Mouse (Mus musculus) MEL (cell line): ENCODE results near the gene Klhl21. TPM values are rescaled to one million over a fixed set of nuclear protein-coding genes. Genes with fewer than 3 reads are reported as not detected.
A peak's percentile ranks its signal among the peaks of the same experiment; 100 is the strongest.

Experiments
- DNase-seq: peaks from one replicate; pipeline ENCODE4 v3.0.0; 2011; ENCODE audit warnings: low read depth, low spot score
- H3K27ac ChIP-seq: 2 replicates; pipeline ENCODE4 v1.5.1; 2012; ENCODE audit warnings: low read depth, mild to moderate bottlenecking, control low read depth, low read length, moderate library complexity; ENCODE audit not compliant: control insufficient read depth
- H3K27me3 ChIP-seq, 2 experiments: fragments of 150-350 bp in 1 of 2; sonication (generic) in 1 of 2; 2 replicates each; pipeline ENCODE4 v1.6.1; 2012; ENCODE audit warnings: low read length in 2 of 2, mild to moderate bottlenecking in 2 of 2, improper control_type of control experiment in 1 of 2, moderate library complexity in 1 of 2; ENCODE audit not compliant: insufficient read depth in 2 of 2, control insufficient read depth in 1 of 2
- H3K36me3 ChIP-seq, 2 experiments: 2 replicates each; pipeline ENCODE4 v1.6.1; 2012 to 2014; ENCODE audit warnings: low read length in 2 of 2, improper control_type of control experiment in 1 of 2, inconsistent platforms in 1 of 2, mild to moderate bottlenecking in 1 of 2; ENCODE audit not compliant: insufficient read depth in 2 of 2, control insufficient read depth in 1 of 2
- H3K4me1 ChIP-seq, 2 experiments: fragments of 150-350 bp in 1 of 2; sonication (generic) in 1 of 2; 2 replicates each; pipeline ENCODE4 v1.6.1; 2012; ENCODE audit warnings: low read length in 2 of 2, improper control_type of control experiment in 1 of 2, mild to moderate bottlenecking in 1 of 2; ENCODE audit not compliant: insufficient read depth in 2 of 2, control insufficient read depth in 1 of 2
- H3K4me3 ChIP-seq, 2 experiments: fragments of 150-350 bp in 1 of 2; sonication (generic) in 1 of 2; 2 replicates each; pipeline ENCODE4 v1.5.1; 2012; ENCODE audit warnings: low read depth in 2 of 2, low read length in 2 of 2, mild to moderate bottlenecking in 2 of 2, moderate library complexity in 2 of 2, control low read depth in 1 of 2, improper control_type of control experiment in 1 of 2; ENCODE audit not compliant: control insufficient read depth in 1 of 2, insufficient read depth in 1 of 2
- H3K79me2 ChIP-seq: 2 replicates; pipeline ENCODE4 v1.6.1; 2012; ENCODE audit warnings: mild to moderate bottlenecking, low read length, moderate library complexity; ENCODE audit not compliant: control insufficient read depth, poor library complexity, insufficient read depth
- H3K9ac ChIP-seq: 2 replicates; pipeline ENCODE4 v1.6.1; 2012; ENCODE audit warnings: low read depth, mild to moderate bottlenecking, control low read depth, low read length, moderate library complexity; ENCODE audit not compliant: control insufficient read depth, poor library complexity, severe bottlenecking
- H3K9me3 ChIP-seq: fragments of 150-350 bp; sonication (generic); replicated peaks from 2 replicates; pipeline ENCODE4 v1.6.1; 2012; ENCODE audit warnings: mild to moderate bottlenecking, low read length, improper control_type of control experiment, moderate library complexity; ENCODE audit not compliant: insufficient read depth
- BHLHE40 ChIP-seq: IDR thresholded peaks from 2 replicates; pipeline ENCODE4 v1.6.1; 2012; ENCODE audit warnings: low read depth, mild to moderate bottlenecking, inconsistent platforms, low read length, improper control_type of control experiment, borderline replicate concordance
- CHD1 ChIP-seq: IDR thresholded peaks from 2 replicates; pipeline ENCODE4 v1.6.1; 2012; ENCODE audit warnings: low read depth, mild to moderate bottlenecking, inconsistent platforms, low read length, improper control_type of control experiment
- CTCF ChIP-seq, 3 experiments: IDR thresholded peaks in 2 of 3; conservative IDR thresholded peaks in 1 of 3; 2 replicates each; pipeline ENCODE4 v1.5.1; 2011 to 2012; ENCODE audit warnings: low read length in 3 of 3, low read depth in 2 of 3, mild to moderate bottlenecking in 2 of 3, improper control_type of control experiment in 1 of 3, inconsistent platforms in 1 of 3, mixed read lengths in 1 of 3, moderate library complexity in 1 of 3; ENCODE audit not compliant: control insufficient read depth in 1 of 3, insufficient read depth in 1 of 3, poor library complexity in 1 of 3, severe bottlenecking in 1 of 3
- E2F4 ChIP-seq: IDR thresholded peaks from 2 replicates; pipeline ENCODE4 v1.6.1; 2011; ENCODE audit warnings: low read depth, low read length, improper control_type of control experiment, borderline replicate concordance
- EP300 ChIP-seq, 2 experiments: IDR thresholded peaks; 2 replicates each; pipeline ENCODE4 v1.6.1; 2011; ENCODE audit warnings: improper control_type of control experiment in 2 of 2, low read length in 2 of 2, low read depth in 1 of 2, mild to moderate bottlenecking in 1 of 2
- ETS1 ChIP-seq: IDR thresholded peaks from 2 replicates; pipeline ENCODE4 v1.6.1; 2012; ENCODE audit warnings: low read depth, mild to moderate bottlenecking, inconsistent platforms, low read length, improper control_type of control experiment, moderate library complexity
- GATA1 ChIP-seq: IDR thresholded peaks from 2 replicates; pipeline ENCODE4 v1.6.1; 2011; ENCODE audit warnings: low read depth, low read length, improper control_type of control experiment
- HCFC1 ChIP-seq: IDR thresholded peaks from 2 replicates; pipeline ENCODE4 v1.6.1; 2012; ENCODE audit warnings: low read depth, mild to moderate bottlenecking, inconsistent platforms, low read length, improper control_type of control experiment, moderate library complexity
- JUND ChIP-seq: IDR thresholded peaks from 2 replicates; pipeline ENCODE4 v1.6.1; 2011; ENCODE audit warnings: low read depth, mild to moderate bottlenecking, improper control_type of control experiment, low read length
- KAT2A ChIP-seq: conservative IDR thresholded peaks from 2 replicates; pipeline ENCODE4 v1.6.1; 2012; ENCODE audit warnings: low read depth, low read length, improper control_type of control experiment, inconsistent platforms
- MAFK ChIP-seq: IDR thresholded peaks from 2 replicates; pipeline ENCODE4 v1.6.1; 2011; ENCODE audit warnings: low read depth, mild to moderate bottlenecking, low read length, improper control_type of control experiment, borderline replicate concordance
- MAX ChIP-seq: IDR thresholded peaks from 2 replicates; pipeline ENCODE4 v1.6.1; 2011; ENCODE audit warnings: low read length, improper control_type of control experiment
- MAZ ChIP-seq: IDR thresholded peaks from 2 replicates; pipeline ENCODE4 v1.6.1; 2012; ENCODE audit warnings: low read depth, mild to moderate bottlenecking, inconsistent platforms, low read length, improper control_type of control experiment
- MEF2A ChIP-seq: IDR thresholded peaks from 2 replicates; pipeline ENCODE4 v1.6.1; 2014; ENCODE audit warnings: low read depth, mild to moderate bottlenecking, inconsistent platforms, low read length, improper control_type of control experiment; ENCODE audit not compliant: poor library complexity, insufficient replicate concordance, severe bottlenecking; ENCODE audit errors: extremely low read depth
- MYB ChIP-seq: IDR thresholded peaks from 2 replicates; pipeline ENCODE4 v1.6.1; 2011; ENCODE audit warnings: mild to moderate bottlenecking, low read depth, low read length, improper control_type of control experiment
- MYC ChIP-seq: IDR thresholded peaks from 2 replicates; pipeline ENCODE4 v1.6.1; 2011; ENCODE audit warnings: low read depth, mild to moderate bottlenecking, low read length, improper control_type of control experiment, moderate library complexity
- NELFE ChIP-seq: IDR thresholded peaks from 2 replicates; pipeline ENCODE4 v1.6.1; 2011; ENCODE audit warnings: low read depth, low read length, improper control_type of control experiment
- NRF1 ChIP-seq: IDR thresholded peaks from 2 replicates; pipeline ENCODE4 v1.6.1; 2014; ENCODE audit warnings: low read depth, mild to moderate bottlenecking, inconsistent platforms, low read length, improper control_type of control experiment, moderate library complexity; ENCODE audit not compliant: poor library complexity, insufficient read depth, severe bottlenecking
- POLR2A ChIP-seq, 2 experiments: IDR thresholded peaks; 2 replicates each; pipeline ENCODE4 v1.6.1; 2011 to 2012; ENCODE audit warnings: low read length in 2 of 2, mild to moderate bottlenecking in 2 of 2, control low read depth in 1 of 2, improper control_type of control experiment in 1 of 2, low read depth in 1 of 2, moderate library complexity in 1 of 2; ENCODE audit not compliant: control insufficient read depth in 1 of 2, insufficient read depth in 1 of 2, poor library complexity in 1 of 2
- POLR2AphosphoS2 ChIP-seq: IDR thresholded peaks from 2 replicates; pipeline ENCODE4 v1.6.1; 2011; ENCODE audit warnings: low read length, improper control_type of control experiment
- POLR2AphosphoS5 ChIP-seq: IDR thresholded peaks from 2 replicates; pipeline ENCODE4 v1.6.1; 2012; ENCODE audit warnings: low read depth, borderline replicate concordance, mild to moderate bottlenecking, inconsistent platforms, low read length, moderate library complexity, mixed read lengths
- RAD21 ChIP-seq: IDR thresholded peaks from 2 replicates; pipeline ENCODE4 v1.6.1; 2011; ENCODE audit warnings: mild to moderate bottlenecking, low read depth, low read length, improper control_type of control experiment
- RCOR1 ChIP-seq: IDR thresholded peaks from 2 replicates; pipeline ENCODE4 v1.6.1; 2012; ENCODE audit warnings: low read depth, mild to moderate bottlenecking, inconsistent platforms, low read length, improper control_type of control experiment
- SIN3A ChIP-seq: IDR thresholded peaks from 2 replicates; pipeline ENCODE4 v1.6.1; 2012; ENCODE audit warnings: low read length, improper control_type of control experiment, inconsistent platforms
- SMC3 ChIP-seq: IDR thresholded peaks from 2 replicates; pipeline ENCODE4 v1.6.1; 2011; ENCODE audit warnings: low read depth, low read length, improper control_type of control experiment
- TAL1 ChIP-seq: IDR thresholded peaks from 2 replicates; pipeline ENCODE4 v1.6.1; 2012; ENCODE audit warnings: mild to moderate bottlenecking, inconsistent platforms, low read length, moderate library complexity, mixed read lengths
- TBP ChIP-seq: IDR thresholded peaks from 2 replicates; pipeline ENCODE4 v1.8.0; 2011; ENCODE audit warnings: low read depth, low read length, improper control_type of control experiment
- TCF12 ChIP-seq: IDR thresholded peaks from 2 replicates; pipeline ENCODE4 v1.6.1; 2014; ENCODE audit warnings: low read depth, mild to moderate bottlenecking, inconsistent platforms, low read length, improper control_type of control experiment, moderate library complexity
- UBTF ChIP-seq: IDR thresholded peaks from 2 replicates; pipeline ENCODE4 v1.6.1; 2012; ENCODE audit warnings: low read depth, mild to moderate bottlenecking, inconsistent platforms, low read length, improper control_type of control experiment, moderate library complexity, borderline replicate concordance; ENCODE audit not compliant: insufficient read depth
- USF1 ChIP-seq: IDR thresholded peaks from 2 replicates; pipeline ENCODE4 v1.6.1; 2014; ENCODE audit warnings: low read depth, mild to moderate bottlenecking, inconsistent platforms, low read length, improper control_type of control experiment, moderate library complexity
- USF2 ChIP-seq, 2 experiments: IDR thresholded peaks; 2 replicates each; pipeline ENCODE4 v1.6.1; 2011 to 2012; ENCODE audit warnings: improper control_type of control experiment in 2 of 2, low read length in 2 of 2, borderline replicate concordance in 1 of 2, inconsistent platforms in 1 of 2, low read depth in 1 of 2, mild to moderate bottlenecking in 1 of 2; ENCODE audit not compliant: insufficient read depth in 1 of 2
- ZC3H11A ChIP-seq: IDR thresholded peaks from 2 replicates; pipeline ENCODE4 v1.6.1; 2012; ENCODE audit warnings: low read depth, mild to moderate bottlenecking, inconsistent platforms, low read length, improper control_type of control experiment
- ZKSCAN1 ChIP-seq: IDR thresholded peaks from 2 replicates; pipeline ENCODE4 v1.6.1; 2012; ENCODE audit warnings: low read depth, mild to moderate bottlenecking, inconsistent platforms, low read length, improper control_type of control experiment, moderate library complexity
- ZMIZ1 ChIP-seq: IDR thresholded peaks from 2 replicates; pipeline ENCODE4 v1.6.1; 2012; ENCODE audit warnings: low read depth, mild to moderate bottlenecking, inconsistent platforms, low read length, improper control_type of control experiment, moderate library complexity
- ZNF384 ChIP-seq: IDR thresholded peaks from 2 replicates; pipeline ENCODE4 v1.6.1; 2012; ENCODE audit warnings: low read depth, mild to moderate bottlenecking, inconsistent platforms, low read length, improper control_type of control experiment
- polyA plus RNA-seq, 2 experiments: library from polyadenylated mRNA; stranded (reverse) in 1 of 2; unstranded in 1 of 2; fragments of >175 nt in 1 of 2; fragments of >200 nt in 1 of 2; gene quantifications; 2 replicates each; pipeline versions ENCODE4 v1.2.1 to v1.2.4; 2012; ENCODE audit warnings: low replicate concordance in 2 of 2, low read depth in 1 of 2; ENCODE audit not compliant: insufficient read length in 2 of 2, insufficient read depth in 1 of 2, missing spikeins in 1 of 2
- total RNA-seq: library from RNA; depleted of rRNA; stranded (reverse); fragments of 300-350 nt; gene quantifications from 2 replicates; pipeline ENCODE4 v1.2.3, GENCODE M21; 2012

Gene Klhl21
- total and polyA plus RNA-seq, 3 experiments: 18.0 to 22.5 TPM; not detected in 1

DNA sequence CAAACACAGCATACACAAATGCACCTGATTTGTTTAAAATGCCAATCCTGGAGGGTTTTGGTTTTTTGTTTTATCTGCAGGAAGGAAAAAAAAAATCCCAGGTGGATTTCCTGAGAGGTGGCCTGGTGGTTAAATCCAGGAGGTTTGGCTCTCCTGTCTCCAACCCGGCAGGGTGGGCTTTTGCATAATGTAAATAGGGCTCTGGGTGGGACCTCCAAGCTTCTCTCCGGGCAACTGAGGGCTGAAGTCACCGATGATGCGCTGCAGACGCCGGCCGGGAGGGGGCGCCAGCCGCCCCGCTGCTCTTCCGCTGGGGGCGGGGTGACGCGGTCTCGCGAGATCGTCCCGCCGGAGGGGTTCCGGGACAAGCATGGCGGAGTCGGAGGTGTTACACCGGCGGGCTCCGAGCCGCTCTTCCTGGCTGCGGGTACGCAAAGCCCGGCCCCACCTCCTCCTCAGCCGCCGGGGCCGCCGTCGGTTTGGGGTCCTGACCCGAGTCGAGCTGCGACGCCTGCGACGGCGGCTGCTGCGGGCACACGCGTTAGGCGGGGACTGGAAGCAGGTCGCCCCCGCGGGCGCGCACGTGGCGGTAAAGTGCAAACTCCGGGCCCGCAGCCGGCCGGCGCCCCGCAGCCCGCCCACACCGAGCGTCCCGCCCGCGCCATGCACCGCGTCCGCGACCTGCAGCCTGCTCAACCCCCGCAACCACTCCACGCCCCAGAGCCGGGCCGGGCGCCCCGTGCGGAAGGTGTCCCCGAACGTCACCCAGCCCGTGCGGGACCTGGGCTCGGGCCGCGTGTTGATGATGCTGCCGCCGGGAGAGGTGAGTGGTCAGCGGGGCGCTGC, 30.6 kb downstream of the Klhl21 start, which contains the start of gene Nol9:
Gene Nol9, plus strand, starts transcription at position 337 of the 846 bp plus-strand sequence.
- DNase-seq: peak; percentile 93
- Histone ChIP-seq H3K79me2 (peaks cover 44% of the 10 kb centered on the region), H3K9me3 (no peaks in the 10 kb centered on the region), H3K4me1 (peaks cover 0 to 10% of the 10 kb centered on the region in 2 experiments; a peak in 2 of 4 replicates), H3K27ac (peak within 1 kb of the TSS; percentile 62), H3K36me3 (peaks cover 5 to 8% of the 10 kb centered on the region in 2 experiments), H3K4me3 (peak within 1 kb of the TSS; percentile 86 to 95), H3K9ac (peak within 1 kb of the TSS; percentile 99), H3K27me3 (no peaks in the 10 kb centered on the region)
- TF ChIP-seq JUND: no peak
- TF ChIP-seq BHLHE40: 0 out of 2 replicates have a peak, but pooled peaks have one; percentile 41
- TF ChIP-seq SIN3A: peak; percentile 83
- TF ChIP-seq E2F4: no peak
- TF ChIP-seq MYC: peak; percentile 81; the same call in 1 of the 2 replicates
- TF ChIP-seq MYB: no peak
- no peak for TF ChIP-seq RAD21
- 0 out of 2 replicates have a peak, but pooled peaks have one; percentile 27 for TF ChIP-seq NRF1
- TF ChIP-seq ETS1: 0 out of 2 replicates have a peak, but pooled peaks have one; percentile 11
- no peak for TF ChIP-seq RCOR1
- peak; percentile 83 for TF ChIP-seq TBP
- no peak for TF ChIP-seq ZNF384
- peak; percentile 78; the same call in 1 of the 2 replicates for TF ChIP-seq POLR2AphosphoS2
- peak; percentile 32; the same call in 1 of the 2 replicates for TF ChIP-seq USF1
- peak; percentile 96 for TF ChIP-seq MAZ
- TF ChIP-seq MAFK: no peak
- peak; percentile 91 for TF ChIP-seq MAX
- no peak; the same call in 1 of the 2 replicates for TF ChIP-seq ZMIZ1
- TF ChIP-seq SMC3: peak; percentile 41
- TF ChIP-seq TCF12: peak; percentile 76
- no peak for TF ChIP-seq USF2 (IDR thresholded peaks at IDR 0.05; ENCODE audit: borderline replicate concordance in 1 of 2, insufficient read depth in 1 of 2, low read depth in 1 of 2, low read length in 2 of 2)
- no peak for TF ChIP-seq ZKSCAN1
- TF ChIP-seq CTCF (IDR thresholded peaks at IDR 0.05 in 2 of 3, conservative IDR thresholded peaks at IDR 0.05 in 1 of 3; ENCODE audit: control insufficient read depth in 1 of 3, insufficient read depth in 1 of 3, low read depth in 2 of 3, low read length in 3 of 3, poor library complexity in 1 of 3, severe bottlenecking in 1 of 3): peak; percentile 77 to 99 (median 94)
- TF ChIP-seq ZC3H11A: no peak
- TF ChIP-seq EP300 (IDR thresholded peaks at IDR 0.05; ENCODE audit: low read depth in 1 of 2, low read length in 2 of 2): no peak
- peak; percentile 92 for TF ChIP-seq HCFC1
- no peak for TF ChIP-seq UBTF
- no peak; the same call in 1 of the 2 replicates for TF ChIP-seq KAT2A
- no peak for TF ChIP-seq CHD1
- TF ChIP-seq TAL1: no peak
- no peak for TF ChIP-seq GATA1
- peak; percentile 88 to 93 for TF ChIP-seq POLR2A (IDR thresholded peaks at IDR 0.05; ENCODE audit: control insufficient read depth in 1 of 2, insufficient read depth in 1 of 2, low read depth in 1 of 2, low read length in 2 of 2, poor library complexity in 1 of 2)
- 0 out of 2 replicates have a peak, but pooled peaks have one; percentile 48 for TF ChIP-seq MEF2A
- TF ChIP-seq NELFE: peak; percentile 93
- no peak for TF ChIP-seq POLR2AphosphoS5
